Mouse (Mus musculus) spleen, postnatal 4 days (tissue): Measurements from ENCODE around the gene Sost.

Experiments
- DNase-seq, 2 experiments: peaks; one replicate each; pipeline ENCODE4 v3.0.0; 2022; ENCODE audit warnings: low spot score in 2 of 2

Gene Sost

DNA sequence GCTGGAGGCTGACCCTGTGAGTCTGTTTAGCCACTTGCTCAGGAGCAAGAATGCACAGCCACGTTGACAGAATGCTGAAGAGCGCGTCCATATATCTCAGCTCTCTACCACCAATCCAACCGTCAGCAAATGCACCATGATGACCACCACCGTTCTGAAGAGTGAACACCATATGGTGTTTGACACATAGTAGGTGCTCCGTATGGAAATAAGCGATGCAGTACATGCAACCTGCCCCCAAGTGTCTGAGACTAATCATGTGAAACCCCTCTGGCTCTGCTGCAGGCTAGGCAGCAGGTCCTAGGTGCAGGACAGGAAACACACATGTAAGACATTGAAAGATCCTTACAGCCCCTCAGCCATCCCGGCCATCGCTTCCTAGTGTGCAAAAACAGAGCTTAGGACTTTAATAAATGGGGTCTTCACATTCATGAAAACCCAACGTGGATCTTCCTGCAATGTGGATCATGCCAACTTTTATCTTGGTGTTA is 16.7 kb upstream of the Sost start:
- DNase-seq = no peak

DNA sequence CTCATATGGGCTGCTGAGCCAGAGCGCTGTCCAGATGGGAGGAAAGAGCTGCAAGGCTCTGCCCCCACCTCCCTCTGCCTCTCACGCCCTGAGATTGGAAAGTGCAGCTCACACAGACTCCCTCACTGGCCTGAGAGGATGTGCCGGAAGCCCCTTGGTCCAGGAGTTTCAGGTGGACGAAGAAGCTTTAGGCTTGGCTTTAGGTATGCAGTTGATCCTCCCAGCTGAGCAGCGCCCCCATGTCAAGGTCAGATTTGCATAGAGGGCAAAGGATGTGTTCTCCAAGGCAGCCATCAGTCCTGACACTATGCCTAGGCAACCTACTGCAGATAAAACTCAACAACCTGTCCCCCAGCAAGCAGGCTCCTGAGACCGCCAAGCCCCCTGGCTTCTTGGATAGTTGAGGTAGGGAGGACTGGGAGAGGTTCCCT is 16.2 kb upstream of the Sost start:
- DNase-seq = no peak

GRCm38 (mm10) chr11:101981850-101982249 is 15.0 kb upstream of the Sost start:
- no peak for DNase-seq

DNA sequence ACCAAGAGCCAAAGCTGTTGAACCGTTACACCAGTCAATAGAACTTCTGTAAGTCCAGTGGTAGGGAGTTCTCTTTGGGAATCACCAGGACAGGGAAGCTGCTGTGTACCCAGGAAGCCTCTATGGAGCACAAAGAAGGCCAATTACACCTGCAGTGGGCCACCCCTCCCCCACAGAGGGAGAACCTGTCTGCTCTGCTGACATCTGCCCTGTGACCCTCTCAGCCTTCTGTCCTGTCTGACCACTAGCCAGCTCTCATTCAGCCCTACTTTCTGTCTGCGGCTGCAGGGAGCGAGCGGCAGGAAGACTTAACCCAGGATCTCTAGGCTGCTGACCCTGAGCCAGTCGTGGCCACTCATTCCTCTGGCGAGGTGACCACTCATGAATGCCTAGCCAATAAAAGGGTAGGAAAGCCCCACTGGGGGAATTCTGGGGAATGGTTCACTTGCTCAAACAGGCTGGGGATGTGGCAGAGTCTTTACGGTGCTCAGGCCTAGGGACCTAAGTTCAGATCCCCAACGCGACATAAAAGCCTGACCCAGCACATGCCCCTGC is 13.9 kb upstream of the Sost start:
- no peak for DNase-seq

DNA sequence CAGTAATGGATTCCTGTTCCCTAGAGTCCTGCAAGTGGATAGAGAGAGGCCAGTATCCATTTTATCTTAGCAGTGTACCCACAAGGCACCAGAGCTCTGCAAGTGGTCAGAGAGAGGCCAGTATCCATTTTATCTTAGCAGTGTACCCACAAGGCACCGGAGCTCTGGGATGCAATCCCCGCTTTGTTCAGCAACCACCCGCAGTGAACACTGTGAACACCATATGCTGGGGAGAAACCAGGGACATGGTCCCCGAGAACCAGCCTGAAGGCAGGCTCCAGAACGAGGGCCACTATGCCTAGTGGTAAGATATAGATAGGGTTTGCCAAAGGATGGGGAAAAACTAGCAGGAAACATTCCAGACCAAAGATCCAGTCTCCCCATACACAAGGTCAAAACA is 12.3 kb upstream of the Sost start:
- DNase-seq = no peak

DNA sequence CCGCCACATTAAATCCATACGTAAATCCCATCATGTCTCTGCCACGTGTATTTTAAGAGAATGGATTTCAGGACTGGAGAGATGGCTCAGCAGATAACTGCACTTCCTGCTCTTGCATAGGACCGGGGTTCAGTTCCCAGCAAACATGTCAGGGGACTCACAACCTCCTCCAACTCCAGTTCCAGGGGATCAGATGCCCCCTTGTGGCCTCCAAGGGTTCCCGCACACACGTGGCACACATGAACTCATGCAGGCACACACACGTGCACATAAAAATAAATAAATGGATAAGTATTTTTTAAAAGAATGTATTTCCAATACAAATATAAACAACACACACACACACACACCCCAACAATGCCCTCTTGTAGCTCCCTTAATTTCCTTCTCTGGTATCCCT is 10.1 kb upstream of the Sost start:
- DNase-seq = no peak

DNA sequence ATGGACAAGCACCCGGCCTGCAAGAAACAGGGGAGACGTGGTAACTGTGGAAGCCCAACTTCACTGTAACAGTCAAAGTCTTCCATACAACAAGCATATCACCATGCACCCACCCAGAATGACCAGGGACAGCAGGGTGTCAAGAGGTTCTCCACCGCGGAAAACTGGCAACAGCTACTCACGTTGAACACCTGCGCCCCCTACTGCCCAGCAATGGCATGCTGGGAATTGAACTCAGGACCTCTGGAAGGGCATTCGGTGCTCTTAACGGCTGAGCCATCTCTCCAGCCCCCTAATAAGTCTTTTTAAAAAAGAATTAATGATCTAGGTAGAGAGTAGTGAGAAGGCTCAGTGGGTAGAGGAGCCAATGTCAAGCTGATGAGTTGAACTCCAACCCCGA is 8.1 kb upstream of the Sost start:
- DNase-seq = no peak

DNA sequence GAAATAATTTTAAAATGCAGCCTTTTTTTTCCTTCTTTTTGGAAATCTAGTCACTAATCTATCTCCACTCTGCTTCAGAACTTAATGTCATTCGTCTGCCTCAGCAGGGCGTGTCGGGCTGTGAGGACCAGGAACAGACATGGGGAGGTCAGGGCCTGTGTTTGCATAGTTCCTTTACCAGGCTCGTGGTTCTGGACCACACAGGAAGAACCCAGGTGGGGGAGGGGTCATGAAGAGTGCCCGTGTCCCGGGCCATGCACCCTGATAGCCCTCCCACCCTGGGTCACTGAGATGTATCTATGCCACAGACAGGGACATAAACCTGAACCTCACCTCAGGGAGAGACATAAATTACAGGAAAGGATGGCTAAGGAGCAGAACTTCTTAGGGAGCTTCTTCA is 7.4 kb upstream of the Sost start:
- DNase-seq = no peak

- DNase-seq = no peak
Observed at GRCm38 (mm10) chr11:101973496-101973895, 6.7 kb upstream of the Sost start.

DNA sequence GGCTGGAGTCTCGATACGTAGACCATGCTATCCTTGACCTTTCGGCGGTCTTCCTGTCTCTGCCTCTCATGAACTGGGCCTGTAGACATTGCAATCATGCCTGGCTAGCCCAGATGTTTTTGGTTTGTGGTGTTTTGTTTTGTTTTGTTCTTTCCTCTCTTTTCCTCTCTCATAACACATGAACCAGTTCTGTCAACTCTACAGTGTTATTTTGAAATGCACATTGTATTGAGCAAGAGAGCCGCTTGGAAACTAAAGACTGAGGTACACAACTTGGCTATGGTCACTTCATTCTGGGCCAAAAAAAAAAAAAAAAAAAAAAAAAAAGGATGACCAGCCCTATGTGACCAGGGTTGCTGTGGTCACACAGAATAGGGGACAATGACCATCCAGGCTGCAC is 5.8 kb upstream of the Sost start:
- DNase-seq = no peak

- DNase-seq = no peak
Observed at GRCm38 (mm10) chr11:101972097-101972496, 5.3 kb upstream of the Sost start.

GRCm38 (mm10) chr11:101971410-101971809 is 4.6 kb upstream of the Sost start:
- DNase-seq = peak in 1 of 2 experiments; percentile 80

GRCm38 (mm10) chr11:101969835-101970234 is 3.0 kb upstream of the Sost start:
- DNase-seq = no peak

GRCm38 (mm10) chr11:101968791-101969190 is 2.0 kb upstream of the Sost start:
- DNase-seq = peak; percentile 63 to 83

GRCm38 (mm10) chr11:101968311-101968710 is 1.5 kb upstream of the Sost start:
- DNase-seq = no peak

DNA sequence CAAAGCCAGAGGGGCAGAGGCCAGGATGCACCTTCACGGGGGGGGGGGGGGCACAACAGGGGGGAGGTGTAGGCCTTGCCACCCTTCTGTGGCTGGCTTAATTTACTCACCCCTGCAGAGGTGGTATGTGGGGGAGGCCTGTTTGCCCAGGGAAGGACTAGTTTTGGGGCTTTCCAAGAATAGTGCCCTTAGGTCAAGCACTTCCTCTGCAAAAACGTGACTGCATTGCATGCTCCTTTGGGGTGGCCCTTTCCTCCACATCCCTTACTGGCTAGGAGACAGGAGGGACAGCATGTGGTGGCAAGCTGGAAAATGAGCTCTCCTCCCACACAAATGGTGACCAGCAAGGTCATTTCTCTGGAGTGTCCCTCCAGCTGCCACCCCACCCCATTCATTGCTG is 1.3 kb downstream of the Sost start:
- DNase-seq = no peak

DNA sequence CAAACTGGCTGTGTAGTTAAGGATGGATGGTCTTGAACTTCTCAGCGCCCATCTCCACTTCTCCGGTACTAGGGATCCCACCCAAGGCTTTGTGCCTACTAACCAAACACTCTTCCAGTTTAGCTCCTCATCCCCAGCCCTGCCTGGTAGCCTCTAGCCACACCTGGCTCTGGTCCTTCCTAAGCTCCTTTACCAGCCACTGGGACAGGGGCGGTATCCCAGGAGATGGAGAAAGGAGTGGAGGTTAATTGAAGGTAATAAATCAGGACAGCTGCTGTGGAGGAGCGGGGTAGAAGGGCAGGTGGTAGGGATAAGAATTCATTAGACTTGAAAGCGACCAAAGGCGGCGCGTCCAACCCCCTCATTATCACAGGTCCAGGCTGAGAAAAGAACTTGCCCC is 2.2 kb downstream of the Sost start:
- DNase-seq = no peak

DNA sequence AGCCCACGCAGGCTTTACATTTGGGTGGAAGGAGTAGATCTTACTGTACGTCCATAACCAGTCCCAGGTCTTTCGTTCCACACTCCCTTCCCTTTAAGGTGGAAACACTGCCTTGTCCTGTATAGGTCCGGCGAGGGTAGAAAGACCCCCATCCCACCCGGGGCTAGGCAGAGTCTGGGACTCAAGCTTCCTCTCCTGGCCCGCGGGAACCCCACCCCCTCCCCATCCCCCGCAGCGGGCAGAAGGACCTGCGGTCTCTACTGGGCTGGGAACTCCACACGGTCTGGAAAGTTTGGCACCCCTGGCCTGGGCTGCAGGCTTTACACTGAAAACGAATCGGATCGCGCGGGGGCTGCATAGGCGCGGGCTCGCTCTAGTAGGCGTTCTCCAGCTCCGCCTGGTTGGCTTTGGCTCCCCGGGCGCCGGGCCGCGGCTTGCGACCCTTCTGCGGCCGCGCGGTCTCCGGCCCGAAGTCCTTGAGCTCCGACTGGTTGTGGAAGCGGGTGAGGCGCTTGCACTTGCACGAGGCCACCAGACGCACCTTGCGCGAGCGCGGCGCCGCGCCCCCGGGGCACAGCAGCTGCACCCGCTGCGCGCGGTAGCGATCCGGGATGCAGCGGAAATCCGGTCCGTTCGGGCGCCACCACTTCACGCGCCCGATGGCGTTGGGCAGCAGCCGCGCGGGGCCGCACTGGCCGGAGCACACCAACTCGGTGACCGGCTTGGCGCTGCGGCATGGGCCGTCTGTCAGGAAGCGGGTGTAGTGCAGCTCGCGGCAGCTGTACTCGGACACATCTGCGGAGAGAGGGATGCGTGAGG is 3.1 kb downstream of the Sost start:
- peak in 1 of 2 experiments; percentile 66 for DNase-seq

DNA sequence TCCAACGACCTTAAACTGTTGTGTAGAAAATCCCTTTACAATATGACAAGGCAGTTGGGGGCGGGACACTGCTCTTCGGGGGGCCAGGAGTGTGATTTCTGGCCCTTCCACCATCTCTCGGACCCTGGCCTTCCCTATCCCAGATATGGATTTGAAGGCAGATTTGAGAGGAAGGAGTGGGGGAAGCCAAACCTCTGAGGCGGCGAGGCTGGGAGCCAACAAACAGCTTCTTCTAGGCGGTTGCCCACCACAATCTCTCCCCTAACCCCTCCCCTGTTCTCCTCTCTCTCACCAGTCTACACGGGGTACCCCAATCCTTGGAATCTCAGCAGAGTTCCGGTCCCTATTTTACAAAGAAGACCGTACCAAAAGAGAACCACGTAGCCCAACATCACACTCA is 3.8 kb downstream of the Sost start:
- no peak for DNase-seq

GRCm38 (mm10) chr11:101957476-101957875 is 9.3 kb downstream of the Sost start:
- no peak for DNase-seq

GRCm38 (mm10) chr11:101953441-101953840 is 13.4 kb downstream of the Sost start:
- DNase-seq = no peak

DNA sequence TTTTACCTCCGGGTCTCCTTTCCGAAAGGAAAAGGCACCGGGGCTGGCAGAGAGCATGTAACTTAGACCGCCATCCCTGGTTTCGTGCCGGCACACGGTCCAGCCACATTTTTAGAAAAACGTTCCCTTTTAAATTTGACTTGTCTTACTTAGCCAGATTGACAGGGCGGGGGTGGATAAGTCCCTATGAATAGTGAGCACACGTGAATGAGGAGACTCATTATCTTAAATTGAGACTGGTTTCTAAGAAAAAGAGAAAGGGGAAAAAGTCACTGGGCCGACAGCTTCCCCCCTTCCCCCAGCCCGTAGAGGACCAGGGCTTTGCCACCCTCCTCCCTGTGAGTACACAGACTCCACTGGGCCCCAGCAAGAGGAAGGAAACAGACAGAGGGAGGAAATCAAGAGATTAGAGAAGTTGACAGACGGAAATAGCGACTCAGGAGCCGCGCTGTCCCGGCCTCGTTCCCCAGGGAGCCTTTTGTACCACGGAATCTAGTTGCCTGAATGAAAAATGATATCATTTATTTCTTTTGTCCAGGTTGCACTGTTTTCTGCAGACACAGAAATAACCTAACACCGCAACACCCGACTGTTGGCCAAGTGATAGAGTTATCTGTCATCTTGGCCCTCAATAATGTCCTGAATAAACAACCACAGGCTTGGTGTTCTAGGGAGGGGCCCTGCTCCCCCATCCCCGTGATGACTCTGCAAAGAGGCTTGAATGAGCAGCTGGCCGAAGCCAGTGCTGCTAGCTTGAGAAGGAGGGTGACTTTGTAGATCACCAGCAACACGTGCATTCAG is 14.1 kb downstream of the Sost start:
- DNase-seq = peak in 1 of 2 experiments; percentile 44

GRCm38 (mm10) chr11:101950021-101950420 is 16.8 kb downstream of the Sost start:
- DNase-seq = no peak
